In the genomic region with DNA sequence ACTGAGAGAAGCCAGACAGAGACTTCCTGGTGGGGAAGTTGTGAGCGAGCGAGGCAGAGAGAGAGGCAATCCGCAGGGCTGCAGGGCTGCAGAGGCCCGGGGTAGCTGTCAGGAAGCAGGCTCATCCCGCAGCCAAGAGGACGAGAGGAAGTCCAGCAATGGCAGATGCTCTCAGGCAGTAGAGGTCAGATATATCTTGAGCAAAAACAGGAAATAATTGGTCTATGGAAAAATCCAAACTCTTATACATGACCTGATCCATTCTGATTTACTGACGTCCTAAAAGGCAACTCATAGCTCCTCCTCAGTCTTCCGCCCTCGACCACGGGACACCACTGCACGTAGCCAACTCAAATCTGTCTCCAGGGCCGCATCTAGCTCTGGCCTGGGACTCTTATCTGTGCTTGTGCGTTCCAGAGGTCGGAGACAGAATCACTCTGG, we compare ENCODE assay signal across 9 mouse cellular contexts. TPM values are rescaled to one million over a fixed set of nuclear protein-coding genes. Genes with fewer than 3 reads are reported as not detected.
DNase-seq lines count a peak whose midpoint lies in the region; ATAC-seq and TF ChIP-seq lines count a peak whose summit lies in the region.
"Had no signal": no experiment of that assay in that cellular context is flagged by ENCODE, and none has a peak within 500 bp of the region (broad histone marks: within the 10 kb centered on the region; RNA-seq: fewer than 3 reads in every experiment).

No protein-coding gene starts in this region.

- ATAC-seq in lung, embryonic 15.5 days (ENCODE audit: borderline replicate concordance, extremely low read depth, low FRiP score, low TSS enrichment) = peak; percentile 62
- ATAC-seq in heart, embryonic 14.5 days (ENCODE audit: insufficient number of reproducible peaks, insufficient read depth, low FRiP score, low read depth) = peak; percentile 77
- ATAC-seq in stomach, embryonic 14.5 days (ENCODE audit: insufficient number of reproducible peaks, insufficient read depth, low FRiP score, low read depth) = no peak
- ATAC-seq: Patski had no signal

- peak overlapping the region; percentile 76 for H3K27ac ChIP-seq in lung, embryonic 15.5 days
- H3K27ac ChIP-seq in heart, embryonic 14.5 days (replicated peaks in 1 of 2; ENCODE audit: control insufficient read depth in 1 of 2, insufficient read depth in 1 of 2, low read depth in 2 of 2, low read length in 2 of 2) = peak overlapping the region; percentile 79 to 89
- H3K27ac ChIP-seq in limb, embryonic 10.5 days = peak overlapping the region; percentile 61
- H3K27ac ChIP-seq in stomach, embryonic 14.5 days (ENCODE audit: low read length) = peak overlapping the region; percentile 10; the same call in 1 of the 2 replicates

- TF ChIP-seq CTCF in lung, adult 2 months (IDR thresholded peaks at IDR 0.05; ENCODE audit: insufficient read depth, low read length) = no peak

- TF ChIP-seq POLR2A in lung, adult 2 months (IDR thresholded peaks at IDR 0.05; ENCODE audit: borderline replicate concordance, extremely low read depth, low read depth, low read length) = no peak

- no peak overlapping the region for H3K9ac ChIP-seq in lung, embryonic 15.5 days
- H3K9ac ChIP-seq in heart, embryonic 14.5 days (ENCODE audit: low read length) = peak overlapping the region; percentile 52; the same call in 1 of the 2 replicates
- H3K9ac ChIP-seq in stomach, embryonic 14.5 days (replicated peaks; ENCODE audit: low read depth, low read length) = no peak overlapping the region; the same call in 1 of the 2 replicates

- DNase-seq in lung, adult 2 months = no peak
- no peak for DNase-seq in limb, embryonic 10.5 days (ENCODE audit: low spot score)
- DNase-seq in spleen, adult 12 weeks (ENCODE audit: low spot score) = no peak
- DNase-seq in layer of hippocampus, postnatal 25 days (ENCODE audit: extremely low spot score in 1 of 2, low spot score in 1 of 2) = no peak
- no peak for DNase-seq in frontal cortex, postnatal 36 days (ENCODE audit: low spot score in 2 of 2)

- peaks cover 7% of the 10 kb centered on the region; the same call in 1 of the 2 replicates for H3K36me3 ChIP-seq in lung, embryonic 15.5 days
- H3K36me3 ChIP-seq in heart, embryonic 14.5 days (ENCODE audit: control insufficient read depth, insufficient read depth, low read length) = peaks cover 16% of the 10 kb centered on the region; the same call in 1 of the 2 replicates
- H3K36me3 ChIP-seq in limb, embryonic 10.5 days = peaks cover 16% of the 10 kb centered on the region; the same call in 1 of the 2 replicates
- H3K36me3 ChIP-seq in stomach, embryonic 14.5 days (ENCODE audit: control insufficient read depth, insufficient read depth, low read length) = peaks cover 3% of the 10 kb centered on the region; the same call in 1 of the 2 replicates

- H3K27me3 ChIP-seq in lung, embryonic 15.5 days = no peaks in the 10 kb centered on the region
- no peaks in the 10 kb centered on the region for H3K27me3 ChIP-seq in heart, embryonic 14.5 days (ENCODE audit: control insufficient read depth, insufficient read depth, low read length)
- 0 out of 2 replicates have a peak, but pooled peaks cover 5% of the 10 kb centered on the region for H3K27me3 ChIP-seq in limb, embryonic 10.5 days (ENCODE audit: low read depth, poor library complexity, severe bottlenecking)
- no peaks in the 10 kb centered on the region for H3K27me3 ChIP-seq in stomach, embryonic 14.5 days (ENCODE audit: control insufficient read depth, insufficient read depth, low read length)
- H3K27me3 ChIP-seq: Patski had no signal

- peaks cover 39% of the 10 kb centered on the region for H3K4me1 ChIP-seq in lung, embryonic 15.5 days
- peaks cover 6% of the 10 kb centered on the region for H3K4me1 ChIP-seq in lung, adult 2 months (ENCODE audit: control insufficient read depth, insufficient read depth, low read length)
- peaks cover 19 to 29% of the 10 kb centered on the region in 2 experiments for H3K4me1 ChIP-seq in heart, embryonic 14.5 days (ENCODE audit: control insufficient read depth in 2 of 2, insufficient read depth in 2 of 2, low read length in 2 of 2)
- peaks cover 32% of the 10 kb centered on the region for H3K4me1 ChIP-seq in limb, embryonic 10.5 days
- peaks cover 10% of the 10 kb centered on the region; the same call in 1 of the 2 replicates for H3K4me1 ChIP-seq in stomach, embryonic 14.5 days (ENCODE audit: control insufficient read depth, insufficient read depth, low read length)

- H3K4me3 ChIP-seq in lung, embryonic 15.5 days = no peak overlapping the region
- H3K4me3 ChIP-seq in lung, adult 2 months (replicated peaks; ENCODE audit: extremely low read depth, low read depth, low read length) = no peak overlapping the region
- 0 out of 4 replicates have a peak overlapping the region, but pooled peaks of 1 of the 2 experiments have one; percentile 12 for H3K4me3 ChIP-seq in heart, embryonic 14.5 days (ENCODE audit: control insufficient read depth in 1 of 2, insufficient read depth in 1 of 2, low read depth in 1 of 2, low read length in 2 of 2)
- no peak overlapping the region for H3K4me3 ChIP-seq in limb, embryonic 10.5 days
- H3K4me3 ChIP-seq in stomach, embryonic 14.5 days (ENCODE audit: low read depth, low read length) = no peak overlapping the region

- peak overlapping the region; percentile 8; the same call in 1 of the 2 replicates for H3K4me2 ChIP-seq in lung, embryonic 15.5 days
- H3K4me2 ChIP-seq in heart, embryonic 14.5 days (ENCODE audit: low read length) = peak overlapping the region; percentile 50
- H3K4me2 ChIP-seq in stomach, embryonic 14.5 days (replicated peaks; ENCODE audit: low read depth, low read length) = no peak overlapping the region

- H3K9me3 ChIP-seq in lung, embryonic 15.5 days = no peaks in the 10 kb centered on the region
- no peaks in the 10 kb centered on the region for H3K9me3 ChIP-seq in heart, embryonic 14.5 days (ENCODE audit: control insufficient read depth, low read length)
- H3K9me3 ChIP-seq in limb, embryonic 10.5 days (replicated peaks) = no peaks in the 10 kb centered on the region
- H3K9me3 ChIP-seq in stomach, embryonic 14.5 days (ENCODE audit: control insufficient read depth, low read depth, low read length) = no peaks in the 10 kb centered on the region

- 30% methylated on average over 14 of the region's 14 CpGs for WGBS in lung, embryonic 15.5 days
- 24% methylated on average over 14 of the region's 14 CpGs for WGBS in lung, adult 2 months
- 2% methylated on average over 14 of the region's 14 CpGs for WGBS in heart, embryonic 14.5 days
- WGBS in limb, embryonic 10.5 days = 60% methylated on average over 14 of the region's 14 CpGs
- WGBS in stomach, embryonic 14.5 days = 38% methylated on average over 14 of the region's 14 CpGs

RNA-seq across cellular contexts. Expression of a gene that starts 5.8 kb away (rescaled TPM):
- polyA plus RNA-seq in lung, embryonic 15.5 days (2015; fragmentation: Nextera tagmentation; extraction: Ambion mirVana) = 24.9 and 28.3 TPM in 2 replicates
- 21.3 and 26.9 TPM in 2 replicates for polyA plus RNA-seq in lung, adult 2 months (2012; rRNA removed)
- 21.3 and 21.4 TPM in 2 replicates for polyA plus RNA-seq in heart, embryonic 14.5 days (2014; fragmentation: Nextera tagmentation; extraction: Ambion mirVana)
- polyA plus RNA-seq in limb, embryonic 10.5 days (2016; fragmentation: Nextera tagmentation; extraction: Ambion mirVana) = 17.5 and 26.2 TPM in 2 replicates
- 29.6 and 30.8 TPM in 2 replicates for polyA plus RNA-seq in stomach, embryonic 14.5 days (2014; fragmentation: Nextera tagmentation; extraction: Ambion mirVana)
- 10 to 100 TPM; 24.0 to 34.7 TPM for total RNA-seq in layer of hippocampus, postnatal 25 days (2021)

RNA-seq across cellular contexts. Expression of a gene that starts 17.3 kb away (rescaled TPM):
- polyA plus RNA-seq in lung, embryonic 15.5 days (2015; fragmentation: Nextera tagmentation; extraction: Ambion mirVana) = 634 and 683 TPM in 2 replicates
- polyA plus RNA-seq in lung, adult 2 months (2012; rRNA removed) = 35.5 and 43.2 TPM in 2 replicates
- 333 and 339 TPM in 2 replicates for polyA plus RNA-seq in heart, embryonic 14.5 days (2014; fragmentation: Nextera tagmentation; extraction: Ambion mirVana)
- polyA plus RNA-seq in limb, embryonic 10.5 days (2016; fragmentation: Nextera tagmentation; extraction: Ambion mirVana) = 933 and 1,138 TPM in 2 replicates
- polyA plus RNA-seq in stomach, embryonic 14.5 days (2014; fragmentation: Nextera tagmentation; extraction: Ambion mirVana) = 560 and 564 TPM in 2 replicates
- 100 to 1,000 TPM; 141 to 171 TPM for total RNA-seq in layer of hippocampus, postnatal 25 days (2021)

RNA-seq across cellular contexts. Expression of a gene that starts 49.3 kb away (rescaled TPM):
- polyA plus RNA-seq in lung, embryonic 15.5 days (2015; fragmentation: Nextera tagmentation; extraction: Ambion mirVana) = 0.03 and 0.26 TPM in 2 replicates
- polyA plus RNA-seq in lung, adult 2 months (2012; rRNA removed) = 0.06 and 0.17 TPM in 2 replicates
- 0.54 and 0.63 TPM in 2 replicates for polyA plus RNA-seq in heart, embryonic 14.5 days (2014; fragmentation: Nextera tagmentation; extraction: Ambion mirVana)
- polyA plus RNA-seq in limb, embryonic 10.5 days (2016; fragmentation: Nextera tagmentation; extraction: Ambion mirVana) = 0.05 and 0.08 TPM in 2 replicates
- 0.31 and 0.49 TPM in 2 replicates for polyA plus RNA-seq in stomach, embryonic 14.5 days (2014; fragmentation: Nextera tagmentation; extraction: Ambion mirVana)
- 100 to 1,000 TPM; 118 to 159 TPM for total RNA-seq in layer of hippocampus, postnatal 25 days (2021)
- polyA plus RNA-seq: Patski had no signal

Comparison
In these comparisons a context has a peak if more than half of its experiments do, and no peak if none do; other contexts are left out.
1. H3K27ac ChIP-seq: peak in every context shown above with its lines; median percentile 84 in heart, embryonic 14.5 days; 76 in lung, embryonic 15.5 days; 61 in limb, embryonic 10.5 days; 10 in stomach, embryonic 14.5 days.